Mouse (Mus musculus): Measurements from ENCODE around the gene Frmpd2.

The Frmpd2 gene

DNA sequence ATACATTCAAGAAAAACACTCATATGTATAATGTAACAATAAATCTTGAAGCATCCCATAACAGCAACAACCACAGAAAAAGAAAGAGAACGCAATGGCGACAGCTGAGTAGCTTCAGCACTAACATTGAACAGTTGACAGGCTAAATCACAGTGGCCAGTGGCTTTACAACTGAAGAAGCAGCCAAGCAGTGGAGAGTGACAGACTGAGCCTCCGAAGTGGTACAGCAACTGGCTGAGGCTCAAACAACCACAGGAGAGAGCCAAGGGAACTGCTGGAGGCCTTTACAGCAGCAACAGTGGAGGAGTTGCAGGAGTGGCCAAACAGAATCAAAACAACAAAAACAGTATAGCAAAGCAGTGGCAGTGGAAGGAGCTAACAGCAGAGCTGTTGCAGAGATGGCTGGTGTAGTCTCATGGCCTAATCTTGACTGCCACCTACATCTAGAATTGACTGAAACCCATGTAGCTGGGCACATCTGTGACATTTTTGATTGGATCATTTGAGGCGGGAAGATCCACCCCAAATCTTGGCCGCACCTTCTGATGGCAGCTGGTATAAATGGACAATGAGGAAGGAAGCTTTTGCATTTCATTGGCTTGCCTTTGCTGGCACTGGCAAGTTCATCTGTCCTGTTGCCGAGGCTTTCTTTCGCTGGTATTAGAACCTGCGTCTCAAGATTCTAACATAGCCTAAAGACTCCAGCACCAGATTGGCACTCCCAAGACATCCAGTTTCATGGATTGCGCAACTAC is 127.1 kb downstream of the Frmpd2 start:
- in situ Hi-C loops (cut with MboI; ENCODE audit: unreplicated experiment in 2 of 2), result no loop called here

DNA sequence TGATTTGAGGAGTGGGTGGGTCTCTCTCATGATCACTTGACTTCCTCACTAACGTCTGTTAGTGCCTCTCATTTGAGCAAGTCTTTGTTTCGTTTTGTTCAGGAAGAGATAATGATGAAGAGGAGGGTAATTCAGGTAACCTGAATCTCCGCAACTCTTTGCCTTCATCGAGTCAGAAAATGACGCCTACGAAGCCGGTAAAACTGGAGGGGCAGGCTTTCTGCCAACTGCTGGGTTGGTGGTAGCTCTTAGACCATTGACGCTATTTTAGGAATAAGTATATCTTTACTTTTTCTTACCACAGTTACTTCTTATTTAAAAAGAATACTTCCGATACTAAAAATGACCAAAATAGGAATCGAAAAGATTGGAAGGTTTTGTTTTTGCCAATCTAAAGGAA is 135.9 kb downstream of the Frmpd2 start:
- in situ Hi-C loops (cut with MboI; ENCODE audit: unreplicated experiment in 2 of 2), result no loop called here
